Mouse (Mus musculus): ENCODE data around the gene Dhx35.

GRCm38 (mm10) chr2:158857579-158857978 lies 63.0 kb downstream of the Dhx35 start:
- TF ChIP-seq CTCF (IDR thresholded peaks at IDR 0.05; ENCODE audit: insufficient read depth, low read depth, low read length): no peak
- no peak for TF ChIP-seq POLR2A (IDR thresholded peaks at IDR 0.05; ENCODE audit: insufficient read depth, low read depth, low read length)
